Mouse (Mus musculus): ENCODE data around the gene Cap1. TPM values are rescaled to one million over a fixed set of nuclear protein-coding genes. Genes with fewer than 3 reads are reported as not detected.
A peak's percentile ranks its signal among the peaks of the same experiment; 100 is the strongest.

The Cap1 gene
- polyA plus RNA-seq, 1 experiment from 2014 or later = 59.0 TPM

GRCm38 (mm10) chr4:122915985-122916384 is 30.1 kb upstream of the Cap1 start:
- Histone ChIP-seq H3K9ac (ENCODE audit: low read length) (no peak overlapping the region), H3K4me1 (ENCODE audit: control insufficient read depth, insufficient read depth, low read length) (no peaks in the 10 kb centered on the region), H3K9me3 (ENCODE audit: control insufficient read depth, low read length) (no peaks in the 10 kb centered on the region; the same call in 1 of the 2 replicates), H3K4me3 (ENCODE audit: low read depth, low read length) (no peak overlapping the region), H3K4me2 (ENCODE audit: low read depth, severe bottlenecking) (no peak overlapping the region), H3K27me3 (ENCODE audit: control insufficient read depth, insufficient read depth, low read length) (no peaks in the 10 kb centered on the region), H3K27ac (replicated peaks; ENCODE audit: low read depth, low read length) (no peak overlapping the region), H3K36me3 (ENCODE audit: control insufficient read depth, insufficient read depth, low read length) (no peaks in the 10 kb centered on the region)
- no peak for ATAC-seq (ENCODE audit: insufficient number of reproducible peaks, low FRiP score, low TSS enrichment, low read depth)
- 90% methylated on average over 4 of the region's 4 CpGs for WGBS
- no peak for DNase-seq (ENCODE audit: low spot score)

GRCm38 (mm10) chr4:122914186-122914585 is 28.3 kb upstream of the Cap1 start:
- H3K4me3 ChIP-seq (ENCODE audit: low read depth, low read length) = no peak overlapping the region
- H3K9me3 ChIP-seq (ENCODE audit: control insufficient read depth, low read length) = no peaks in the 10 kb centered on the region; the same call in 1 of the 2 replicates
- H3K27me3 ChIP-seq (ENCODE audit: control insufficient read depth, insufficient read depth, low read length) = no peaks in the 10 kb centered on the region
- 84% methylated on average over 7 of the region's 7 CpGs for WGBS
- H3K4me1 ChIP-seq (ENCODE audit: control insufficient read depth, insufficient read depth, low read length) = no peaks in the 10 kb centered on the region
- no peak overlapping the region for H3K27ac ChIP-seq (replicated peaks; ENCODE audit: low read depth, low read length)
- ATAC-seq (ENCODE audit: insufficient number of reproducible peaks, low FRiP score, low TSS enrichment, low read depth) (no peak), DNase-seq (ENCODE audit: low spot score) (no peak)
- H3K9ac ChIP-seq (ENCODE audit: low read length) = no peak overlapping the region
- H3K4me2 ChIP-seq (ENCODE audit: low read depth, severe bottlenecking) = no peak overlapping the region
- H3K36me3 ChIP-seq (ENCODE audit: control insufficient read depth, insufficient read depth, low read length) = no peaks in the 10 kb centered on the region

- no peaks in the 10 kb centered on the region for H3K4me1 ChIP-seq (ENCODE audit: control insufficient read depth, insufficient read depth, low read length)
- no peaks in the 10 kb centered on the region for H3K27me3 ChIP-seq (ENCODE audit: control insufficient read depth, insufficient read depth, low read length)
- H3K27ac ChIP-seq (replicated peaks; ENCODE audit: low read depth, low read length) = no peak overlapping the region
- H3K4me2 ChIP-seq (ENCODE audit: low read depth, severe bottlenecking) = no peak overlapping the region
- no peaks in the 10 kb centered on the region for H3K36me3 ChIP-seq (ENCODE audit: control insufficient read depth, insufficient read depth, low read length)
- WGBS = 66% methylated on average over 5 of the region's 5 CpGs
- no peak overlapping the region for H3K9ac ChIP-seq (ENCODE audit: low read length)
- H3K4me3 ChIP-seq (ENCODE audit: low read depth, low read length) = no peak overlapping the region
- no peak for ATAC-seq (ENCODE audit: insufficient number of reproducible peaks, low FRiP score, low TSS enrichment, low read depth)
- DNase-seq (ENCODE audit: low spot score) = no peak
- H3K9me3 ChIP-seq (ENCODE audit: control insufficient read depth, low read length) = no peaks in the 10 kb centered on the region; the same call in 1 of the 2 replicates
These were observed 26.8 kb upstream of the Cap1 start for GRCm38 (mm10) chr4:122912613-122913012.

GRCm38 (mm10) chr4:122910577-122910976 is 24.7 kb upstream of the Cap1 start:
- no peaks in the 10 kb centered on the region for H3K4me1 ChIP-seq (ENCODE audit: control insufficient read depth, insufficient read depth, low read length)
- no peak overlapping the region for H3K9ac ChIP-seq (ENCODE audit: low read length)
- no peak for ATAC-seq (ENCODE audit: insufficient number of reproducible peaks, low FRiP score, low TSS enrichment, low read depth)
- H3K27ac ChIP-seq (replicated peaks; ENCODE audit: low read depth, low read length) = no peak overlapping the region
- no peaks in the 10 kb centered on the region for H3K27me3 ChIP-seq (ENCODE audit: control insufficient read depth, insufficient read depth, low read length)
- WGBS = 41% methylated on average over 6 of the region's 6 CpGs
- no peak for DNase-seq (ENCODE audit: low spot score)
- no peaks in the 10 kb centered on the region; the same call in 1 of the 2 replicates for H3K9me3 ChIP-seq (ENCODE audit: control insufficient read depth, low read length)
- H3K36me3 ChIP-seq (ENCODE audit: control insufficient read depth, insufficient read depth, low read length) = no peaks in the 10 kb centered on the region
- H3K4me2 ChIP-seq (ENCODE audit: low read depth, severe bottlenecking) = no peak overlapping the region
- H3K4me3 ChIP-seq (ENCODE audit: low read depth, low read length) = no peak overlapping the region

GRCm38 (mm10) chr4:122909572-122910189 is 23.8 kb upstream of the Cap1 start:
- ATAC-seq (ENCODE audit: insufficient number of reproducible peaks, low FRiP score, low TSS enrichment, low read depth) = no peak
- Histone ChIP-seq H3K4me2 (ENCODE audit: low read depth, severe bottlenecking) (no peak overlapping the region), H3K9ac (ENCODE audit: low read length) (no peak overlapping the region), H3K4me3 (ENCODE audit: low read depth, low read length) (no peak overlapping the region), H3K27ac (replicated peaks; ENCODE audit: low read depth, low read length) (no peak overlapping the region), H3K4me1 (ENCODE audit: control insufficient read depth, insufficient read depth, low read length) (no peaks in the 10 kb centered on the region), H3K36me3 (ENCODE audit: control insufficient read depth, insufficient read depth, low read length) (no peaks in the 10 kb centered on the region), H3K9me3 (ENCODE audit: control insufficient read depth, low read length) (no peaks in the 10 kb centered on the region; the same call in 1 of the 2 replicates), H3K27me3 (ENCODE audit: control insufficient read depth, insufficient read depth, low read length) (no peaks in the 10 kb centered on the region)
- no peak for DNase-seq (ENCODE audit: low spot score)
- WGBS = 71% methylated on average over 12 of the region's 12 CpGs

GRCm38 (mm10) chr4:122905359-122905758 is 19.5 kb upstream of the Cap1 start:
- Histone ChIP-seq H3K27me3 (ENCODE audit: control insufficient read depth, insufficient read depth, low read length) (no peaks in the 10 kb centered on the region), H3K9ac (ENCODE audit: low read length) (no peak overlapping the region), H3K36me3 (ENCODE audit: control insufficient read depth, insufficient read depth, low read length) (no peaks in the 10 kb centered on the region), H3K9me3 (ENCODE audit: control insufficient read depth, low read length) (no peaks in the 10 kb centered on the region), H3K4me3 (ENCODE audit: low read depth, low read length) (no peak overlapping the region), H3K4me1 (ENCODE audit: control insufficient read depth, insufficient read depth, low read length) (no peaks in the 10 kb centered on the region), H3K27ac (replicated peaks; ENCODE audit: low read depth, low read length) (no peak overlapping the region), H3K4me2 (ENCODE audit: low read depth, severe bottlenecking) (no peak overlapping the region)
- no peak for DNase-seq (ENCODE audit: low spot score)
- no peak for ATAC-seq (ENCODE audit: insufficient number of reproducible peaks, low FRiP score, low TSS enrichment, low read depth)
- 56% methylated on average over 10 of the region's 10 CpGs for WGBS

- Histone ChIP-seq H3K9ac (ENCODE audit: low read length) (no peak overlapping the region), H3K27me3 (ENCODE audit: control insufficient read depth, insufficient read depth, low read length) (no peaks in the 10 kb centered on the region), H3K9me3 (ENCODE audit: control insufficient read depth, low read length) (no peaks in the 10 kb centered on the region), H3K4me2 (ENCODE audit: low read depth, severe bottlenecking) (no peak overlapping the region), H3K27ac (replicated peaks; ENCODE audit: low read depth, low read length) (no peak overlapping the region), H3K36me3 (ENCODE audit: control insufficient read depth, insufficient read depth, low read length) (no peaks in the 10 kb centered on the region), H3K4me3 (ENCODE audit: low read depth, low read length) (no peak overlapping the region), H3K4me1 (ENCODE audit: control insufficient read depth, insufficient read depth, low read length) (no peaks in the 10 kb centered on the region)
- no peak for ATAC-seq (ENCODE audit: insufficient number of reproducible peaks, low FRiP score, low TSS enrichment, low read depth)
- WGBS = 88% methylated on average over 3 of the region's 3 CpGs
- no peak for DNase-seq (ENCODE audit: low spot score)
These were observed 17.9 kb upstream of the Cap1 start for GRCm38 (mm10) chr4:122903709-122904108.

- H3K36me3 ChIP-seq (ENCODE audit: control insufficient read depth, insufficient read depth, low read length) = no peaks in the 10 kb centered on the region
- H3K4me3 ChIP-seq (ENCODE audit: low read depth, low read length) = no peak overlapping the region
- peak; percentile 39 for DNase-seq (ENCODE audit: low spot score)
- no peak for ATAC-seq (ENCODE audit: insufficient number of reproducible peaks, low FRiP score, low TSS enrichment, low read depth)
- H3K4me1 ChIP-seq (ENCODE audit: control insufficient read depth, insufficient read depth, low read length) = no peaks in the 10 kb centered on the region
- no peak overlapping the region for H3K27ac ChIP-seq (replicated peaks; ENCODE audit: low read depth, low read length)
- WGBS = 25% methylated on average over 6 of the region's 6 CpGs
- H3K9ac ChIP-seq (ENCODE audit: low read length) = no peak overlapping the region
- no peaks in the 10 kb centered on the region for H3K9me3 ChIP-seq (ENCODE audit: control insufficient read depth, low read length)
- no peak overlapping the region for H3K4me2 ChIP-seq (ENCODE audit: low read depth, severe bottlenecking)
- H3K27me3 ChIP-seq (ENCODE audit: control insufficient read depth, insufficient read depth, low read length) = no peaks in the 10 kb centered on the region
These were observed 16.3 kb upstream of the Cap1 start for GRCm38 (mm10) chr4:122902156-122902555.

GRCm38 (mm10) chr4:122898313-122898712 is 12.5 kb upstream of the Cap1 start:
- ATAC-seq (ENCODE audit: insufficient number of reproducible peaks, low FRiP score, low TSS enrichment, low read depth) = no peak
- Histone ChIP-seq H3K4me3 (ENCODE audit: low read depth, low read length) (no peak overlapping the region), H3K9me3 (ENCODE audit: control insufficient read depth, low read length) (no peaks in the 10 kb centered on the region), H3K27ac (replicated peaks; ENCODE audit: low read depth, low read length) (no peak overlapping the region), H3K9ac (ENCODE audit: low read length) (no peak overlapping the region), H3K4me1 (ENCODE audit: control insufficient read depth, insufficient read depth, low read length) (no peaks in the 10 kb centered on the region), H3K4me2 (ENCODE audit: low read depth, severe bottlenecking) (no peak overlapping the region), H3K27me3 (ENCODE audit: control insufficient read depth, insufficient read depth, low read length) (no peaks in the 10 kb centered on the region), H3K36me3 (ENCODE audit: control insufficient read depth, insufficient read depth, low read length) (no peaks in the 10 kb centered on the region)
- DNase-seq (ENCODE audit: low spot score) = peak; percentile 70
- 18% methylated on average over 5 of the region's 5 CpGs for WGBS

Data from limb, embryonic 11.5 days (tissue).